In the genomic region with DNA sequence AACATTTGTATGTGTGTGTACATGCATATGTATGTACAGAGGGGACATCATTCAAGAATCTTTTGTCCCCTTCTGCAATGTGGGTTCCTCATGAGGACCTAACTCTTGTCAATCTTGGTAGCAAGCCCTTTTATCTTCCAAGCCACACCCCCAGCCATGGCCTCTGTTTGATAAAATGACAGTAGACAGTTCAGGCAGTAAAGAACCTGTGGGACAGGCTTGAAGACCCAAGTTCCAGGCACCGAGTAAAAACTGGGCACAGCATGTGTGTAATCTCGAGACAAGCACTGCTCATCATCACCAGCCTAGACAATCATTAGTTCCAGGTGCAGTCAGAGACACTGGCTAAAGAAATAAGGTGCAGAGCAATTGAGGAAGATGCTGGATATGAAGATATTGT, we compare ENCODE assay signal across 27 mouse cellular contexts. TPM values are rescaled to one million over a fixed set of nuclear protein-coding genes. Genes with fewer than 3 reads are reported as not detected.
DNase-seq lines count a peak whose midpoint lies in the region; ATAC-seq and TF ChIP-seq lines count a peak whose summit lies in the region.
"Had no signal": no experiment of that assay in that cellular context is flagged by ENCODE, and none has a peak within 500 bp of the region (broad histone marks: within the 10 kb centered on the region; RNA-seq: fewer than 3 reads in every experiment).

No protein-coding gene starts in this region.

- no peak overlapping the region for H3K9ac ChIP-seq in liver, embryonic 12.5 days
- no peak overlapping the region for H3K9ac ChIP-seq in liver, postnatal 0 days (replicated peaks)
- no peak overlapping the region for H3K9ac ChIP-seq in liver, embryonic 13.5 days
- no peak overlapping the region for H3K9ac ChIP-seq in liver, embryonic 16.5 days (ENCODE audit: low read depth, low read length)
- no peak overlapping the region for H3K9ac ChIP-seq in intestine, embryonic 16.5 days (ENCODE audit: low read depth, low read length)
- H3K9ac ChIP-seq: embryonic facial prominence, embryonic 13.5 days; embryonic facial prominence, embryonic 15.5 days; forebrain, embryonic 12.5 days had no signal

- 37% methylated on average over 2 of the region's 2 CpGs for WGBS in liver, embryonic 12.5 days (ENCODE audit: insufficient replicate concordance)
- WGBS in liver, postnatal 0 days (ENCODE audit: insufficient replicate concordance), result 35% methylated on average over 2 of the region's 2 CpGs
- WGBS in liver, embryonic 13.5 days (ENCODE audit: insufficient replicate concordance), result 17% methylated on average over 2 of the region's 2 CpGs
- WGBS in liver, embryonic 16.5 days (ENCODE audit: insufficient replicate concordance), result 26% methylated on average over 2 of the region's 2 CpGs
- 56% methylated on average over 2 of the region's 2 CpGs for WGBS in intestine, embryonic 16.5 days

- peaks cover 10% of the 10 kb centered on the region for H3K4me1 ChIP-seq in liver, embryonic 12.5 days
- no peaks in the 10 kb centered on the region for H3K4me1 ChIP-seq in liver, postnatal 0 days (ENCODE audit: insufficient read depth)
- peaks cover 7% of the 10 kb centered on the region for H3K4me1 ChIP-seq in liver, embryonic 13.5 days (replicated peaks)
- H3K4me1 ChIP-seq in liver, embryonic 16.5 days (ENCODE audit: control insufficient read depth, low read depth, low read length), result peaks cover 2% of the 10 kb centered on the region
- H3K4me1 ChIP-seq in intestine, embryonic 16.5 days (ENCODE audit: control insufficient read depth, insufficient read depth, low read length), result no peaks in the 10 kb centered on the region
- H3K4me1 ChIP-seq: embryonic facial prominence, embryonic 13.5 days; embryonic facial prominence, embryonic 15.5 days; forebrain, embryonic 10.5 days; forebrain, embryonic 12.5 days had no signal

- no peaks in the 10 kb centered on the region for H3K27me3 ChIP-seq in liver, embryonic 12.5 days (replicated peaks)
- H3K27me3 ChIP-seq in liver, postnatal 0 days (ENCODE audit: insufficient read depth, low read length), result no peaks in the 10 kb centered on the region
- H3K27me3 ChIP-seq in liver, embryonic 13.5 days, result no peaks in the 10 kb centered on the region
- no peaks in the 10 kb centered on the region for H3K27me3 ChIP-seq in liver, embryonic 16.5 days (ENCODE audit: control insufficient read depth, insufficient read depth, low read depth, low read length)
- H3K27me3 ChIP-seq in intestine, embryonic 16.5 days (replicated peaks; ENCODE audit: control insufficient read depth, insufficient read depth, low read length), result no peaks in the 10 kb centered on the region
- H3K27me3 ChIP-seq: embryonic facial prominence, embryonic 13.5 days; embryonic facial prominence, embryonic 15.5 days; forebrain, embryonic 12.5 days; Patski had no signal

- H3K36me3 ChIP-seq in liver, embryonic 12.5 days, result peaks cover 11% of the 10 kb centered on the region
- H3K36me3 ChIP-seq in liver, postnatal 0 days (replicated peaks; ENCODE audit: insufficient read depth, low read length), result no peaks in the 10 kb centered on the region; the same call in 1 of the 2 replicates
- H3K36me3 ChIP-seq in liver, embryonic 13.5 days, result peaks cover 2% of the 10 kb centered on the region; the same call in 1 of the 2 replicates
- no peaks in the 10 kb centered on the region for H3K36me3 ChIP-seq in liver, embryonic 16.5 days (ENCODE audit: control insufficient read depth, insufficient read depth)
- no peaks in the 10 kb centered on the region for H3K36me3 ChIP-seq in intestine, embryonic 16.5 days (ENCODE audit: control insufficient read depth, insufficient read depth, low read length)

- TF ChIP-seq CTCF in liver, postnatal 0 days (IDR thresholded peaks at IDR 0.05; ENCODE audit: low read depth), result no peak

- no peak for TF ChIP-seq EP300 in liver, postnatal 0 days (IDR thresholded peaks at IDR 0.05; ENCODE audit: low read depth)

- 0 out of 2 replicates have a peak, but pooled peaks have one; percentile 21 for ATAC-seq in liver, embryonic 12.5 days
- ATAC-seq in liver, postnatal 0 days, result no peak
- peak; percentile 45; the same call in 1 of the 2 replicates for ATAC-seq in liver, embryonic 13.5 days (ENCODE audit: low read depth)
- peak; percentile 39; the same call in 1 of the 2 replicates for ATAC-seq in liver, embryonic 16.5 days (ENCODE audit: low read depth)
- peak; percentile 70 for ATAC-seq in megakaryocyte-erythroid progenitor cell, adult 5-6 weeks (replicated peaks; ENCODE audit: low FRiP score, low TSS enrichment, poor library complexity, severe bottlenecking)
- ATAC-seq in intestine, embryonic 16.5 days, result no peak
- ATAC-seq: activated CD4-positive, CD25-positive, alpha-beta regulatory T cell, adult 4 months; forebrain, embryonic 14.5 days; forebrain, embryonic 16.5 days; Patski had no signal

- no peak overlapping the region for H3K4me2 ChIP-seq in liver, embryonic 12.5 days
- no peak overlapping the region for H3K4me2 ChIP-seq in liver, postnatal 0 days (ENCODE audit: low read depth, low read length)
- no peak overlapping the region for H3K4me2 ChIP-seq in liver, embryonic 13.5 days
- no peak overlapping the region for H3K4me2 ChIP-seq in liver, embryonic 16.5 days (ENCODE audit: low read depth, low read length)
- no peak overlapping the region for H3K4me2 ChIP-seq in intestine, embryonic 16.5 days (ENCODE audit: low read depth, low read length)
- H3K4me2 ChIP-seq: embryonic facial prominence, embryonic 13.5 days; embryonic facial prominence, embryonic 15.5 days; forebrain, embryonic 12.5 days had no signal

- no peaks in the 10 kb centered on the region for H3K9me3 ChIP-seq in liver, embryonic 12.5 days (replicated peaks)
- H3K9me3 ChIP-seq in liver, postnatal 0 days (ENCODE audit: low read length), result no peaks in the 10 kb centered on the region
- no peaks in the 10 kb centered on the region for H3K9me3 ChIP-seq in liver, embryonic 13.5 days (replicated peaks)
- no peaks in the 10 kb centered on the region for H3K9me3 ChIP-seq in liver, embryonic 16.5 days (replicated peaks; ENCODE audit: control insufficient read depth, low read length)
- no peaks in the 10 kb centered on the region for H3K9me3 ChIP-seq in intestine, embryonic 16.5 days (ENCODE audit: control insufficient read depth, low read length)
- H3K9me3 ChIP-seq: embryonic facial prominence, embryonic 13.5 days; embryonic facial prominence, embryonic 15.5 days; forebrain, embryonic 10.5 days had no signal

- no peak overlapping the region for H3K27ac ChIP-seq in liver, embryonic 12.5 days
- H3K27ac ChIP-seq in liver, postnatal 0 days (ENCODE audit: low read depth), result no peak overlapping the region
- H3K27ac ChIP-seq in liver, embryonic 13.5 days, result no peak overlapping the region
- H3K27ac ChIP-seq in liver, embryonic 16.5 days (ENCODE audit: low read length), result no peak overlapping the region
- H3K27ac ChIP-seq in intestine, embryonic 16.5 days (ENCODE audit: low read length), result no peak overlapping the region
- H3K27ac ChIP-seq: embryonic facial prominence, embryonic 13.5 days; embryonic facial prominence, embryonic 15.5 days; forebrain, embryonic 10.5 days; forebrain, embryonic 12.5 days had no signal

- no peak for DNase-seq in liver, postnatal 0 days
- peak; percentile 6 for DNase-seq in liver, embryonic 13.5 days
- no peak for DNase-seq in urinary bladder, postnatal 25 days (ENCODE audit: low spot score)
- no peak for DNase-seq in adrenal gland, adult 18-20 months (ENCODE audit: low spot score in 2 of 2)
- DNase-seq: adrenal gland, adult 2 months; adrenal gland, postnatal 10 days; adrenal gland, postnatal 25 days; cerebellum, adult 11 months; cerebellum, adult 18-20 months; cerebellum, adult 8-10 months; cerebellum, adult 9-11 months; cerebellum, postnatal 14 days; cerebellum, postnatal 36 days; embryo, embryonic 11 days had no signal

- no peak overlapping the region for H3K4me3 ChIP-seq in liver, embryonic 12.5 days
- no peak overlapping the region for H3K4me3 ChIP-seq in liver, postnatal 0 days (ENCODE audit: low read depth, low read length)
- no peak overlapping the region for H3K4me3 ChIP-seq in liver, embryonic 13.5 days (replicated peaks)
- H3K4me3 ChIP-seq in liver, embryonic 16.5 days (ENCODE audit: low read depth, low read length), result no peak overlapping the region
- H3K4me3 ChIP-seq in intestine, embryonic 16.5 days (ENCODE audit: low read length), result no peak overlapping the region
- H3K4me3 ChIP-seq: embryonic facial prominence, embryonic 13.5 days; embryonic facial prominence, embryonic 15.5 days; erythroblast, embryonic 14.5 days; forebrain, embryonic 10.5 days; forebrain, embryonic 12.5 days had no signal

RNA-seq across cellular contexts. Expression of gene Bbs4, which starts 7.1 kb away (rescaled TPM):
- polyA plus RNA-seq in liver, embryonic 12.5 days (2016; fragmentation: Nextera tagmentation; extraction: Ambion mirVana), result 2.8 and 3.3 TPM in 2 replicates
- 1.8 and 2.4 TPM in 2 replicates for polyA plus RNA-seq in liver, postnatal 0 days (2015; fragmentation: Nextera tagmentation; extraction: Ambion mirVana)
- 2.7 and 3.2 TPM in 2 replicates for polyA plus RNA-seq in liver, embryonic 13.5 days (2015; fragmentation: Nextera tagmentation; extraction: Ambion mirVana)
- 1.4 and 1.5 TPM in 2 replicates for polyA plus RNA-seq in liver, embryonic 16.5 days (2015; fragmentation: Nextera tagmentation; extraction: Ambion mirVana)
- 5.7 and 6.9 TPM in 2 replicates for total RNA-seq in megakaryocyte-erythroid progenitor cell, adult 5-6 weeks (2014; fragmentation: Nextera tagmentation)
- total RNA-seq in megakaryocyte-erythroid progenitor cell, adult 5-6 weeks (2017), result 9.6 and 17.4 TPM in 2 replicates
- polyA plus RNA-seq in intestine, embryonic 16.5 days (2015; fragmentation: Nextera tagmentation; extraction: Ambion mirVana), result 7.0 and 8.1 TPM in 2 replicates
- total RNA-seq in adrenal gland, adult 18-20 months (2021), result 10 to 100 TPM in 1 of 2 experiments, 1 to 10 TPM in 1; 7.6 to 10.4 TPM

RNA-seq across cellular contexts. Expression of gene Adpgk, which starts 54.8 kb away (rescaled TPM):
- polyA plus RNA-seq in liver, embryonic 12.5 days (2016; fragmentation: Nextera tagmentation; extraction: Ambion mirVana), result 27.4 and 28.8 TPM in 2 replicates
- polyA plus RNA-seq in liver, postnatal 0 days (2015; fragmentation: Nextera tagmentation; extraction: Ambion mirVana), result 24.1 and 24.6 TPM in 2 replicates
- 16.6 and 19.6 TPM in 2 replicates for polyA plus RNA-seq in liver, embryonic 13.5 days (2015; fragmentation: Nextera tagmentation; extraction: Ambion mirVana)
- 24.2 and 32.2 TPM in 2 replicates for polyA plus RNA-seq in liver, embryonic 16.5 days (2015; fragmentation: Nextera tagmentation; extraction: Ambion mirVana)
- 44.5 and 53.1 TPM in 2 replicates for total RNA-seq in megakaryocyte-erythroid progenitor cell, adult 5-6 weeks (2014; fragmentation: Nextera tagmentation)
- total RNA-seq in megakaryocyte-erythroid progenitor cell, adult 5-6 weeks (2017), result 41.4 and 43.0 TPM in 2 replicates
- polyA plus RNA-seq in intestine, embryonic 16.5 days (2015; fragmentation: Nextera tagmentation; extraction: Ambion mirVana), result 22.9 and 25.6 TPM in 2 replicates
- 10 to 100 TPM; 25.4 to 31.9 TPM for total RNA-seq in adrenal gland, adult 18-20 months (2021)

Comparison
In these comparisons a context has a peak if more than half of its experiments do, and no peak if none do; other contexts are left out.
1. ATAC-seq: peak in liver, embryonic 12.5 days (single experiment), liver, embryonic 13.5 days (single experiment), liver, embryonic 16.5 days (single experiment) and megakaryocyte-erythroid progenitor cell, adult 5-6 weeks (single experiment); none in liver, postnatal 0 days (single experiment) and intestine, embryonic 16.5 days (single experiment).